Mouse (Mus musculus) kidney, adult 2 months (tissue): ENCODE measurements around the gene Styxl1.

ENCODE experiments used
- CTCF ChIP-seq: fragments of 200-500 bp; conservative IDR thresholded peaks from 2 replicates; pipeline ENCODE4 v1.5.1; 2011; ENCODE audit warnings: low read depth, mild to moderate bottlenecking, control low read depth, low read length, moderate library complexity, mixed read lengths; ENCODE audit not compliant: insufficient read depth, insufficient read length
- POLR2A ChIP-seq: fragments of 200-500 bp; IDR thresholded peaks from one replicate; pipeline ENCODE4 v1.6.1; 2011; ENCODE audit warnings: low read depth, low read length, control low read depth

DNA sequence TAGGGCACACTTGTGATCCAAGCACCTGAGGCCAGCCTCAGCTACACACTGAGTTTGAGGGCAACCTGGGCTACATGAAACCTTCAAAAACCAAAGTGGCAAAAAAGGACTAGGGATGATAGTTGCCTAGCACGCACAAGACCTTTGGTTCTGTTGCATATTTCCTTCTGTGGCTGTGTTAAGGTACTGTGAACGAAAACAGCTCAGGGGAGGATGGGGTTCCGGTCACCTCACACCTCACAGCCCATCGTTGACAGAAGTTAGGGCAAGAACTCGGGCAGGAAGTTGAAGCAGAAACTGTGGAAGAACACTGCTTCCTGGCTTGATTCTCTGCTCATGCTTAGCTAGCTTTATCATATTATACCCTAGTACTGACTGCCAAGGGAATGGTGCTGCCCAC lies 68.5 kb downstream of the Styxl1 start:
- TF ChIP-seq CTCF (no peak), POLR2A (no peak)
